Mouse (Mus musculus): Measurements from ENCODE around the gene A4galt.
"Not testable (repeated sequence)": the region's sequence is repeated elsewhere in the genome, so short reads cannot be mapped to it uniquely, and the experiment has no call there.

A4galt gene

GRCm38 (mm10) chr15:83251176-83252004 is at the start of gene A4galt:
Gene A4galt, minus strand, starts transcription at chr15:83251774.
- DNase-seq: no peak

GRCm38 (mm10) chr15:83299916-83300582 is 48.5 kb upstream of the A4galt start:
- DNase-seq: no peak

- DNase-seq: no peak
These were observed 47.9 kb upstream of the A4galt start for GRCm38 (mm10) chr15:83299450-83299849.

GRCm38 (mm10) chr15:83298810-83299209 is 47.2 kb upstream of the A4galt start:
- DNase-seq: no peak

- DNase-seq: no peak
These were observed 46.7 kb upstream of the A4galt start for GRCm38 (mm10) chr15:83298313-83298712.

DNA sequence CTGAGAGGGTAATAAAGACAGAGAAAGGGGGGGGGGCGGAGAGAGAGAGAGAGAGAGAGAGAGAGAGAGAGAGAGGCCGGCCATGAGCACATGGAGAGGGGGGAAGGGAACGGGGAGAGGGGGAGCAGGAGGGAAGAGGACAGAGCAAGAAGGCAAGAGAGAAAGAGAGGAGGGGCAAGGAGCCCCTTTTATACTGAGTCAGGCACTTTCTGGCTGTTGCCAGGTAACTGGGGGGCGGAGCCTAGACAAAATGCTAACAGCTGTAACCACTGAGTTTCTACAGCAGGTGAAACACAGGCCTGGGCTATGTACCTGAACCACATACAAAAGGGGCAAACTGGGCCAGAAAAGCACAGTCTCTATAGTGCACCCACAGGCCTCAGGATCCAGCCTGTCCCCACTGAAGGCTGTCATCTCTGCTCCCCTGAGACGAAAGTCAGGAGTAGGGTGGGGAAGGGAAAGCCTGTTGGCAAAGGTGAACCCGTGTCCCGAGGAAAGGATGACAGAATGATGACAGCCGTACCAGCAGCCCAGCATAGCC is 45.3 kb upstream of the A4galt start:
- no peak for DNase-seq

DNA sequence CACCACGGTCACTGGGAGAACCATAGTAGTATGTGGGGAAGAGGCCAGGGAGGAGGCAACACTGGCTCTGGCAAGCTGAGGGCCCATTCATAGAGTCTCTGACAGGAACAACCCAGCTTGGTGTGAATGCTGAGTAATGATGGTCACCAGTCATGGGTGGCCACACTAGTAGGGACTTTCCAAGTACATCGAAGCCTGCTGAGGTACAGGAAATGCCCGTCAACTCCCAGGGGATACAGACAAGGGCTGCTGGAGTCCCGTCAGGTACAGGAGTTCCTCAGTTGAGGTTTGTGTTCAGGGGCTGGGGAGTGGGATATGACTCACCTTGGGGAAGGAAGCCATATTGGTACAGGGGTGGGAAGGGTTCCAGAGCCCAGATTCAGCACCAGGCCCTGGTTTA is 44.5 kb upstream of the A4galt start:
- no peak for DNase-seq

- DNase-seq: no peak
These were observed 43.4 kb upstream of the A4galt start for GRCm38 (mm10) chr15:83294954-83295353.

DNA sequence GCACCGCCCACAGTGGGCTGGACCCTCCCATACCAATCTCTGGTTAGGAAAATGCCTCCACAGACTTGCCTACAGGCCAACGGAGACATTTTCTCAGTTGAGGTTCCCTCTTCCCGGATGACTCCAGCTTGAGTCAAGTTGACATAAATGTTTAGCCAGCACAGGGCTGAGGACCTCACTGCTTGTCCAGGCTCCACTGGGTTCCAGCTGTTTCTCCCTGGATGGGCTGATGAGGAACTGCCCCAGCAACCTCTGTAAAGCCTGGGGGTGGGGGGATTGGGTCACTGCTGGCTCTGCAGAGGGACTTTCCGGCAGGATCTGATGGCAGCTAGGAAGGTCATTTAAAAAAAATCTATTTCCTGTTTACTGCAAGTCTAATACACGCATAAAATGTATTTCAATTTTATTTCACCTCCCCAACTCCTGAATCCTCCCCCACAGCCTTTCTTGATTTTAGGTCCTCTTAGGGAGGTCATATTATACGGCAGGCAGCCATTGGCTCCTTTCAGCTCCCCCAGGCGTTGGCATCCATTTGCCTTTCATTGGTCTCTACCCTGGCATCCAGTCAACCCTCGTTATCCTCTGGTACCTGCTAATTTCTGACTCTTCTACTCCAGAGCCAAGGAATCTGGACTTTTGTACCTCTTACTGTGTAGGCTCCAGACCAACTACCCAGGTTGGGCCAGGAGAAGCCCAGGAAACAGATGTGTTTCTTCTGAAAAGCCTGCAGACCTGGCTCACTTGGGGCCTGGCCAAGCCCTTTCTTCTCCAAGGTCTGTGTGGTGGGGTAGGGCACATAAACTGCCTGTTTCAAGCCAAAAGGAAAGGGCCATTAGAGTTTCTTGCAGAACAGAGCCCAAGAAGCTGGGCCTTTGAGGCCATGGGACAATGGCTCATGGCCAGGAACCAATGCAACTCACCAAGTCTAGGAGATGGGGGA is 42.4 kb upstream of the A4galt start:
- no peak for DNase-seq

DNA sequence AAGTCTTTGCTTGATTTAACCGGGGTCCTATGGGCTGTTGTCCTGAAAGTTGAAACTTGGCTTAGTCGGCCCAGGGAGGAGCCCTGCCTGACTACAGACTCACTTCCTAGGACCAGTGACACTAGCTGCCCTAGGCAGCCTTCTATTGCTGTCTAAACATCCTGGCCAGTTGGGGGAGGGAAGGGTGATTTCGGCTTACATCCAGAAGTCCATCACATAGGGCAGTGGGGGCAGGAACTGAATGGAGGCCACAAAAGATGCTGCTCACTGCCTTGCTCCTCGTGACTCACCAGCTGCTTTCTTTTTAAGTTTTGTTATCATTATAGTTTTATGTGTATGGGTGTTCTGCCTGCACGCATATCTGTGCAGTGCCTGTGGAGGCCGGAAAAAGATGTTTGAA is 41.6 kb upstream of the A4galt start:
- no peak for DNase-seq

- no peak for DNase-seq
These were observed 40.9 kb upstream of the A4galt start for GRCm38 (mm10) chr15:83292261-83293056.

DNA sequence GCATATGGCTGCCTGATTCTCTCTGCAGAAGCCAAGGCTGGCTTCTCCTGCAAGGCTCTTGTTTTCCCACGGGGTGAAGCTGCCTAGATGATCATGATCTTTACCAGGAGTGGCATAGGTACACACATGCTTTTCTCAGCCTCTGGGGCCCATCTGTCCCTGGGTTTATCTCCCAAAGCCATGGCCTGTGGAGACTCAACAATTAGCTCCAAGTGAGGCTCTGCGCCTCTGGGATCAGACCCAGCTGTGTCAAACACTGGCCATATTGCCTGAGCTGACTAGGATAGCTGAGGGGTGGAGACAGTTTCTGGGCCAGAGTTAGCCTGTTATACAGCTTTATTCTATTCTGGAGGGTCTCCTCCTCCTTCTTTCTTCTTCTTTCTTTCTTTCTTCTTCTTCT is 39.3 kb upstream of the A4galt start:
- DNase-seq: no peak

DNA sequence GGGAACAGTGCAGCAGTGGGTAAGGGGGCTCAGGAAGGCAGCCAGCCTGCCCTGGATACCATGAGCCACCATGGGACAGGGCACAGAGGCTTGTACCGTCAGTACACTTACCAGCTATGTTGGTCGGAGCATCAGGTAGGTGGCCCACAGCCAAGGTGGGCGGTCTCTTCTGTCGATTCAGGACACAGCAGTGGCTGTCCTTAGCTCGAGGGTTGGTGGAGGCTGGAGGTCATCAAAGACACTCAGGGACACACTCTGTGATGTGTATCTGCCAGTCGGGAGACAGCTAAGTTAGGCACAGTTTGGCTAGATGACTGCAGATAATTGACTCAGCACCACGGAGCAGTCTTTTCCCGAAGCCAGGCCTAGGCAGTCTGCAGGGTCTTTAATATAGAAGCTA is 33.3 kb upstream of the A4galt start:
- no peak for DNase-seq

GRCm38 (mm10) chr15:83282397-83282796 is 30.8 kb upstream of the A4galt start:
- no peak for DNase-seq

- no peak for DNase-seq
These were observed 29.7 kb upstream of the A4galt start for GRCm38 (mm10) chr15:83281303-83281702.

DNA sequence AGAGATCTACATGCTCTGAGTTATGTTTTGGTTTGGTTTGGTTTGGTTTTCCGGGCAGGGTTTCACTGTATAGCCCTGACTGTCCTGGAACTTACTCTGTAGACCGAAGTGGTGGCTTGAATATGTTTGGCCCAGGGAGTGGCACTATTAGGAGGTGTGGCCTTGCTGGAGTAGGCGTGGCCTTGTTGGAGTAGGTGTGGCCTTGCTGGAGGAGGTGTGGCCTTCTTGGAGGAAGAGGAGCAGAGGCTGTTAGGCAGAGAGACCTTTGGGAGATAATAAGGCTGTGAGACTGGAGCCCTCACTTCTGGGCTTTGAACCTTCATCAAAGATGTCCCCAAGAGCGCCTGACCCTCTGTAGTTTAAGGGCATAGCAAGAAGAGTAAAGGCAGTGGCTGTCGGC is 27.0 kb upstream of the A4galt start:
- DNase-seq: no peak

GRCm38 (mm10) chr15:83277451-83277850 is 25.9 kb upstream of the A4galt start:
- no peak for DNase-seq

GRCm38 (mm10) chr15:83274237-83274636 is 22.7 kb upstream of the A4galt start:
- DNase-seq: not testable (repeated sequence)

DNA sequence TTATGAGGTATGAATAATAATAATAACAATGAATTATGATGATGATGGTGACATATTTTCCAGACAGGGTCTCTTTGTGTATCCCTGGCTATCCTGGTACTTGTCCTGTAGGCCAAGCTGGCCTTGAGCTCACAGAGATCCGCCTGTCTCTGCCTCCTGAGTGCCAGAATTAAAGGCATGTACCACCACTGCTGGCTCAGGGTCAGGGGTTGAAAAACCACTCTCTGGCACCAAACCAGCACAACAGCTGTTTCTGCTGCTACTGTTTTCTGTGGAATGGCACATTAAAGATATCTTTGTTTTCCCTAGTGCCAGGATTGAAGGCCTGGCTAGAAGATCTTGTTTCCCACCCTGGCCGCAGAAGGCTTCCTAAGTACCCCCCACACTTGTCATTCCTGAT is 21.4 kb upstream of the A4galt start:
- no peak for DNase-seq

DNA sequence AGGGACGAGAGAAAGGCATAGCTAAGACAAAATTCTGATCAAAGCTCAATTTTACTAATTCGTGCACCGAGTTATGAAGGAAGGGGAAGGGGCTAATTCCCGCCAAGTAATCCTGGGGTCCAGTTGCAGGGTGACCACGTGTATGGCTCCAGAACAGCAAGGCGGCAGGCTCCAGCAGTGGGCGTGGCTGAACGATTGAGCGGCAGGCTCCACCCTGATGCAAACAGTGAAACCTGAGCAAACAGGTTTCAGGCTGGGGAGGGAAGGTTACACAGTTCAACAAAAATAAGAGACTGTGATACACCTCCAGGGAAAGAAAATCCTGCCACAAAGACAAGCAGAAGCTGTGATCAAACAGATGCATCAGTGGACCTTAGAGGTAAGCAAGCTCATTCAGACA is 19.6 kb upstream of the A4galt start:
- DNase-seq: not testable (repeated sequence)

DNA sequence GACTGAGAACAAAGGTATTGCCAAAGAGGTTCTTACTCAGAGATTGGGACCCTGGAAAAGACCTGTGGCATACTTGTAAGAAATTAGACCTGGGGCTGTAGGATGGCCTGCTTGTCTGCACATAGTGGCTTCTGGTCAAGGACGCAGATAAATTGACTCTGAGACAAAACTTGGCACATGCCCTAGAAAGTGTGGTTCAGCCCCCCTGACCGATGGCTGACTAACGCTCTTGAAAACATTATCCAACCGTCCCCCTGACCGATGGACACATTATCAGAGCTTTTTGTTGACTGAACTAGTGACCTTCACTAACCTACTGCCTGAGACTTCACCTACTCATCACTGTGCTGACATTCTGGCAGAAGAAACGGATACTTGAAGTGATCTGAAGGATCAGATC is 18.4 kb upstream of the A4galt start:
- DNase-seq: not testable (repeated sequence)

GRCm38 (mm10) chr15:83268428-83268827 is 16.9 kb upstream of the A4galt start:
- DNase-seq: not testable (repeated sequence)
